ENCODE assay signal across 24 mouse cellular contexts in the genomic region with DNA sequence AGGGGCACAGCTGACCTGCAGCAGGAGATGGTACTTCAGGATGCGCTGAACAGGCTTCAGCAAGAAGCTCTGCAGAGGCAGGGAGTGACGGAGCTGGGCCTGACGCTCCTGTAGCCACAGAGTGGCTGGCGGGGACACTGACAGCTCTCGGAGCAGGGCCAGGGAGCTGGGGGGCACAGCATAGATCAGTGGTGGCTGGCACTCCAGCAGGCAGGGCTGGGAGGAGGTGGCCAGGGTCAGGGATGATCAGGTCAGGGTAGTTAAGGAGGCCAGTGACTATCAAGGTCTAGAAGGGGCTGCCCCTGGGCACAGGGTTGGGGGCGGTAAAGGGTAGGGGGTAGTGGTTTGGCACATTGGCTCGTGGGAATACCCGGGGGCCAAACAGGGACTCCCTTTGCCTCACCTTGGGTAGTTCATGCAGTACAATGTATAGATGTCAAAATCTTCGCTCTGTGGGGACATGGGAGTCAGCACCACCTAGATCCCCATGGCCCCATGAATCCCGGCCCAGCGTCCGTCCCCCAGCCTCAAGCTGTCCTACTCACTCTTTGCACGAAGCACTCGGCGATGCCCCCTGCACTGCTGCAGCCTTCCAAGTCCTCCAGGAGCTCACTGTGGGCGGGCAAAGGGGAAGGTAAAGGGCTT. TPM values are rescaled to one million over a fixed set of nuclear protein-coding genes. Genes with fewer than 3 reads are reported as not detected.
DNase-seq lines count a peak whose midpoint lies in the region; ATAC-seq lines count a peak whose summit lies in the region.
"Had no signal": no experiment of that assay in that cellular context is flagged by ENCODE, and none has a peak within 500 bp of the region (broad histone marks: within the 10 kb centered on the region; RNA-seq: fewer than 3 reads in every experiment).

No protein-coding gene starts in this region.

- no peak for DNase-seq in heart, embryonic 10.5 days (ENCODE audit: low spot score)
- DNase-seq in heart, adult 18-20 months, result no peak
- DNase-seq in hindbrain, embryonic 14.5 days (ENCODE audit: low spot score), result no peak
- no peak for DNase-seq in neural tube, embryonic 10.5 days (ENCODE audit: extremely low spot score, low spot score)
- no peak for DNase-seq in T-cell, adult 2 months (ENCODE audit: low spot score)
- DNase-seq: adrenal gland, postnatal 10 days; cerebellum, adult 18-20 months; cerebellum, postnatal 14 days; heart, postnatal 14 days; kidney, adult 8-10 months; liver, embryonic 13.5 days; lung, embryonic 14.5 days; lung, postnatal 36 days; thymus, postnatal 25 days had no signal

- 90% methylated on average over 16 of the region's 16 CpGs for WGBS in heart, embryonic 10.5 days
- 89% methylated on average over 16 of the region's 16 CpGs for WGBS in hindbrain, embryonic 14.5 days
- WGBS in hindbrain, embryonic 16.5 days, result 90% methylated on average over 14 of the region's 16 CpGs
- WGBS in neural tube, embryonic 12.5 days, result 93% methylated on average over 16 of the region's 16 CpGs

- 0 out of 2 replicates have a peak overlapping the region, but pooled peaks have one; percentile 1 for H3K4me3 ChIP-seq in heart, embryonic 10.5 days
- H3K4me3 ChIP-seq in hindbrain, embryonic 14.5 days (replicated peaks; ENCODE audit: low read length), result no peak overlapping the region
- H3K4me3 ChIP-seq in hindbrain, embryonic 16.5 days (ENCODE audit: low read length), result no peak overlapping the region
- no peak overlapping the region for H3K4me3 ChIP-seq in neural tube, embryonic 12.5 days
- H3K4me3 ChIP-seq: embryonic facial prominence, embryonic 12.5 days; forebrain, embryonic 15.5 days; hindbrain, embryonic 15.5 days; intestine, embryonic 15.5 days; layer of hippocampus, adult 2 months; liver, embryonic 13.5 days; megakaryocyte, embryonic 14.5 days; midbrain, embryonic 15.5 days; stomach, embryonic 15.5 days had no signal

- H3K27ac ChIP-seq in heart, embryonic 10.5 days, result no peak overlapping the region
- H3K27ac ChIP-seq in hindbrain, embryonic 14.5 days, result no peak overlapping the region
- H3K27ac ChIP-seq in hindbrain, embryonic 16.5 days (ENCODE audit: low read depth, low read length), result no peak overlapping the region
- no peak overlapping the region for H3K27ac ChIP-seq in neural tube, embryonic 12.5 days
- H3K27ac ChIP-seq: embryonic facial prominence, embryonic 12.5 days; forebrain, embryonic 15.5 days; hindbrain, embryonic 15.5 days; intestine, embryonic 15.5 days; layer of hippocampus, adult 2 months; liver, embryonic 13.5 days; midbrain, embryonic 15.5 days; stomach, embryonic 15.5 days had no signal

- 0 out of 2 replicates have a peak overlapping the region, but pooled peaks have one; percentile 4 for H3K9ac ChIP-seq in hindbrain, embryonic 14.5 days
- no peak overlapping the region for H3K9ac ChIP-seq in hindbrain, embryonic 16.5 days (ENCODE audit: low read depth, low read length)
- H3K9ac ChIP-seq in neural tube, embryonic 12.5 days, result peak overlapping the region; percentile 17; the same call in 1 of the 2 replicates
- H3K9ac ChIP-seq: embryonic facial prominence, embryonic 12.5 days; hindbrain, embryonic 15.5 days; intestine, embryonic 15.5 days; liver, embryonic 13.5 days; lung, embryonic 14.5 days; midbrain, embryonic 15.5 days; stomach, embryonic 15.5 days had no signal

- peaks cover 29% of the 10 kb centered on the region for H3K4me1 ChIP-seq in heart, embryonic 10.5 days
- H3K4me1 ChIP-seq in hindbrain, embryonic 14.5 days (replicated peaks; ENCODE audit: control insufficient read depth, insufficient read depth, low read length), result peaks cover 15% of the 10 kb centered on the region
- H3K4me1 ChIP-seq in hindbrain, embryonic 16.5 days (ENCODE audit: control insufficient read depth, insufficient read depth, low read depth, low read length), result peaks cover 16% of the 10 kb centered on the region
- peaks cover 28% of the 10 kb centered on the region for H3K4me1 ChIP-seq in neural tube, embryonic 12.5 days

- no peak overlapping the region for H3K4me2 ChIP-seq in hindbrain, embryonic 14.5 days (replicated peaks)
- H3K4me2 ChIP-seq in hindbrain, embryonic 16.5 days (ENCODE audit: low read length), result no peak overlapping the region
- no peak overlapping the region for H3K4me2 ChIP-seq in neural tube, embryonic 12.5 days (replicated peaks)
- H3K4me2 ChIP-seq: embryonic facial prominence, embryonic 12.5 days; forebrain, embryonic 15.5 days; hindbrain, embryonic 15.5 days; intestine, embryonic 15.5 days; liver, embryonic 13.5 days; lung, embryonic 14.5 days; midbrain, embryonic 15.5 days; stomach, embryonic 15.5 days had no signal

- no peaks in the 10 kb centered on the region for H3K9me3 ChIP-seq in heart, embryonic 10.5 days
- H3K9me3 ChIP-seq in hindbrain, embryonic 14.5 days (ENCODE audit: control insufficient read depth, low read length), result no peaks in the 10 kb centered on the region
- no peaks in the 10 kb centered on the region for H3K9me3 ChIP-seq in hindbrain, embryonic 16.5 days (ENCODE audit: control insufficient read depth, low read length)
- H3K9me3 ChIP-seq in neural tube, embryonic 12.5 days, result no peaks in the 10 kb centered on the region
- H3K9me3 ChIP-seq: embryonic facial prominence, embryonic 12.5 days; forebrain, embryonic 15.5 days; hindbrain, embryonic 15.5 days; intestine, embryonic 15.5 days; liver, embryonic 13.5 days; megakaryocyte, embryonic 14.5 days; midbrain, embryonic 15.5 days; stomach, embryonic 15.5 days had no signal

- ATAC-seq in hindbrain, embryonic 14.5 days (ENCODE audit: low FRiP score), result no peak
- ATAC-seq in hindbrain, embryonic 16.5 days, result no peak
- no peak for ATAC-seq in neural tube, embryonic 12.5 days (ENCODE audit: low FRiP score, low read depth)
- ATAC-seq: forebrain, embryonic 15.5 days; intestine, embryonic 15.5 days; midbrain, embryonic 15.5 days had no signal

- peaks cover 70% of the 10 kb centered on the region for H3K36me3 ChIP-seq in heart, embryonic 10.5 days
- peaks cover 46% of the 10 kb centered on the region for H3K36me3 ChIP-seq in hindbrain, embryonic 14.5 days (replicated peaks; ENCODE audit: control insufficient read depth, insufficient read depth)
- H3K36me3 ChIP-seq in hindbrain, embryonic 16.5 days (ENCODE audit: control insufficient read depth, insufficient read depth, low read length), result 0 out of 2 replicates have a peak, but pooled peaks cover 10% of the 10 kb centered on the region
- H3K36me3 ChIP-seq in neural tube, embryonic 12.5 days, result peaks cover 64% of the 10 kb centered on the region

- H3K27me3 ChIP-seq in heart, embryonic 10.5 days (ENCODE audit: insufficient read depth, poor library complexity, severe bottlenecking), result no peaks in the 10 kb centered on the region
- H3K27me3 ChIP-seq in hindbrain, embryonic 14.5 days (ENCODE audit: control insufficient read depth, insufficient read depth, low read length), result no peaks in the 10 kb centered on the region
- H3K27me3 ChIP-seq in hindbrain, embryonic 16.5 days (replicated peaks; ENCODE audit: control insufficient read depth, insufficient read depth, low read length), result no peaks in the 10 kb centered on the region
- H3K27me3 ChIP-seq in neural tube, embryonic 12.5 days (replicated peaks), result no peaks in the 10 kb centered on the region
- H3K27me3 ChIP-seq: embryonic facial prominence, embryonic 12.5 days; forebrain, embryonic 15.5 days; hindbrain, embryonic 15.5 days; intestine, embryonic 15.5 days; midbrain, embryonic 15.5 days; stomach, embryonic 15.5 days had no signal

RNA-seq across cellular contexts. Expression of a gene that starts 4.0 kb away (rescaled TPM):
- polyA plus RNA-seq in heart, embryonic 10.5 days (2016; fragmentation: Nextera tagmentation; extraction: Ambion mirVana), result 68.3 and 75.1 TPM in 2 replicates
- total RNA-seq in heart, adult 18-20 months (2021), result 10 to 100 TPM; 11.3 to 13.4 TPM
- 21.5 and 25.5 TPM in 2 replicates for polyA plus RNA-seq in hindbrain, embryonic 14.5 days (2014; fragmentation: Nextera tagmentation; extraction: Ambion mirVana)
- polyA plus RNA-seq in hindbrain, embryonic 16.5 days (2015; fragmentation: Nextera tagmentation; extraction: Ambion mirVana), result 18.8 and 26.7 TPM in 2 replicates
- 58.9 and 63.3 TPM in 2 replicates for polyA plus RNA-seq in neural tube, embryonic 12.5 days (2016; fragmentation: Nextera tagmentation; extraction: Ambion mirVana)

RNA-seq across cellular contexts. Expression of a gene that starts 11.7 kb away (rescaled TPM):
- 13.7 and 15.1 TPM in 2 replicates for polyA plus RNA-seq in heart, embryonic 10.5 days (2016; fragmentation: Nextera tagmentation; extraction: Ambion mirVana)
- total RNA-seq in heart, adult 18-20 months (2021), result 10 to 100 TPM; 18.4 to 27.3 TPM
- polyA plus RNA-seq in hindbrain, embryonic 14.5 days (2014; fragmentation: Nextera tagmentation; extraction: Ambion mirVana), result 3.0 and 3.7 TPM in 2 replicates
- polyA plus RNA-seq in hindbrain, embryonic 16.5 days (2015; fragmentation: Nextera tagmentation; extraction: Ambion mirVana), result 3.9 and 4.0 TPM in 2 replicates
- 5.6 and 6.5 TPM in 2 replicates for polyA plus RNA-seq in neural tube, embryonic 12.5 days (2016; fragmentation: Nextera tagmentation; extraction: Ambion mirVana)

RNA-seq across cellular contexts. Expression of a gene that starts 17.9 kb away (rescaled TPM):
- polyA plus RNA-seq in heart, embryonic 10.5 days (2016; fragmentation: Nextera tagmentation; extraction: Ambion mirVana), result 726 and 844 TPM in 2 replicates
- 100 to 1,000 TPM; 517 to 602 TPM for total RNA-seq in heart, adult 18-20 months (2021)
- 521 and 677 TPM in 2 replicates for polyA plus RNA-seq in hindbrain, embryonic 14.5 days (2014; fragmentation: Nextera tagmentation; extraction: Ambion mirVana)
- 430 and 440 TPM in 2 replicates for polyA plus RNA-seq in hindbrain, embryonic 16.5 days (2015; fragmentation: Nextera tagmentation; extraction: Ambion mirVana)
- 540 and 574 TPM in 2 replicates for polyA plus RNA-seq in neural tube, embryonic 12.5 days (2016; fragmentation: Nextera tagmentation; extraction: Ambion mirVana)

RNA-seq across cellular contexts. Expression of a gene that starts 24.1 kb away (rescaled TPM):
- polyA plus RNA-seq in heart, embryonic 10.5 days (2016; fragmentation: Nextera tagmentation; extraction: Ambion mirVana), result 58.8 and 62.0 TPM in 2 replicates
- total RNA-seq in heart, adult 18-20 months (2021), result 10 to 100 TPM; 21.8 TPM
- 39.2 and 44.5 TPM in 2 replicates for polyA plus RNA-seq in hindbrain, embryonic 14.5 days (2014; fragmentation: Nextera tagmentation; extraction: Ambion mirVana)
- polyA plus RNA-seq in hindbrain, embryonic 16.5 days (2015; fragmentation: Nextera tagmentation; extraction: Ambion mirVana), result 42.7 and 47.2 TPM in 2 replicates
- 42.9 and 43.9 TPM in 2 replicates for polyA plus RNA-seq in neural tube, embryonic 12.5 days (2016; fragmentation: Nextera tagmentation; extraction: Ambion mirVana)

RNA-seq across cellular contexts. Expression of a gene that starts 24.4 kb away (rescaled TPM):
- polyA plus RNA-seq in heart, embryonic 10.5 days (2016; fragmentation: Nextera tagmentation; extraction: Ambion mirVana), result 79.8 and 81.3 TPM in 2 replicates
- total RNA-seq in heart, adult 18-20 months (2021), result 10 to 100 TPM; 39.5 to 44.5 TPM
- 73.9 and 74.3 TPM in 2 replicates for polyA plus RNA-seq in hindbrain, embryonic 14.5 days (2014; fragmentation: Nextera tagmentation; extraction: Ambion mirVana)
- 89.9 and 102 TPM in 2 replicates for polyA plus RNA-seq in hindbrain, embryonic 16.5 days (2015; fragmentation: Nextera tagmentation; extraction: Ambion mirVana)
- polyA plus RNA-seq in neural tube, embryonic 12.5 days (2016; fragmentation: Nextera tagmentation; extraction: Ambion mirVana), result 85.3 and 87.8 TPM in 2 replicates
